Mouse (Mus musculus) small intestine, adult 2 months (tissue): ENCODE results near the gene Cib1.

Experiments
- CTCF ChIP-seq: fragments of 200-500 bp; IDR thresholded peaks from 2 replicates; pipeline ENCODE4 v1.5.1; 2012; ENCODE audit warnings: low read depth, mild to moderate bottlenecking, control low read depth, inconsistent platforms, low read length, moderate library complexity, mixed read lengths; ENCODE audit not compliant: insufficient replicate concordance, insufficient read length; ENCODE audit errors: extremely low read depth
- POLR2A ChIP-seq: fragments of 200-500 bp; IDR thresholded peaks from 2 replicates; pipeline ENCODE4 v1.6.1; 2012; ENCODE audit warnings: low read depth, mild to moderate bottlenecking, control low read depth, inconsistent platforms, low read length, moderate library complexity

- TF ChIP-seq CTCF: no peak
- 0 out of 2 replicates have a peak, but pooled peaks have one; percentile 2 for TF ChIP-seq POLR2A
Observed at GRCm38 (mm10) chr7:80192226-80193061, 40.2 kb downstream of the Cib1 start.
